Mouse (Mus musculus): ENCODE data around the gene Mccc2.
A peak's percentile ranks its signal among the peaks of the same experiment; 100 is the strongest.

Gene Mccc2

DNA sequence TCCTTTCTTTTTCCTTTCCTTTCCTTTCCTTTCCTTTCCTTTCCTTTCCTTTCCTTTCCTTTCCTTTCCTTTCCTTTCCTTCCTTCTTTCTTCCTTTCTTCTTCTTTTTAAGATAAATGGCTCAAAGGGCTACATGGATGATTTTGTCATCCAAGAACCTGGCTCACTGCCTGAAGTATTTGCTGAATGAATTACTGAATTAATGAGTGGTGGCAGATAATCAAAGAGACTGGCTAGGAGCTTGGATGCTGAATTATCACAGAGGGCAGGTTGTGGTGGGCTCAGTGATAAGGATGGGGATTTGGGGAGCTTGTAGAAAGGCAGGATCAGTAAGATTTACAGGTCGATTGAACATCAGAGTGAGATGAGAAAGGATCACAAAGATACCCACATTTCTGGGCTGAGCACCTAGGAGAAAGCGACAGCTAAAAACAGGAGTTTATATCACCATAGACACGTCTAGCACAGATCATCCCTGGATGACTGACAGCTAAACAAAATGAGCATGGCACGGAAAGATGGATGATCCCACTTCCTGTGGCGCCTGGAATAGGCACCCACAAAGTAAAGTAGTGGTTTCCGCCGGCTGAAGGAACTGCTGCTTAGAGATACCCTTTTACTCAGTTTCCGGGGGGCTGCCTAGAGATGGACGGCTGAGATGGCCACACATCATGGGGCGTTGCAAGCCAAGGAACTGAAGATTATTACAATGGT, 76.7 kb downstream of the Mccc2 start:
- no peak for DNase-seq

DNA sequence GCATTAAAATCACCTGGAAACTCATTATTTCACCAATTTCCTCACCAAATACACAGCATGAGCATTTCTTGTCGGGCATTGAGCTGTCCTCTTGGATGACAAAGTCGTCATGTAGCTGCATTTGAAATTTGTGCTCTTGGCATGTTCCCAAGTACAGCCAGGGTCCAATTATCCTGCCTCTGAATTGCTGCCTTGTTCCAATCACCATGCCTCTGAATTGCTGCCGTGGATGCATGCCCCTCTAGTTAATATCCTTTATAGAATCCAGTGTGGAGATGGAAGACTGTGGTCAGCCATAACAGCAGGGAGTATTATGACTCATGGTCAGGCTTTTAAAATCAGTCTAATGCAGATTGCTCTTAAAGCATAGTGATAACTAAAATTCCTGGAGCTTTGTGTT, 77.7 kb downstream of the Mccc2 start:
- no peak for DNase-seq

DNA sequence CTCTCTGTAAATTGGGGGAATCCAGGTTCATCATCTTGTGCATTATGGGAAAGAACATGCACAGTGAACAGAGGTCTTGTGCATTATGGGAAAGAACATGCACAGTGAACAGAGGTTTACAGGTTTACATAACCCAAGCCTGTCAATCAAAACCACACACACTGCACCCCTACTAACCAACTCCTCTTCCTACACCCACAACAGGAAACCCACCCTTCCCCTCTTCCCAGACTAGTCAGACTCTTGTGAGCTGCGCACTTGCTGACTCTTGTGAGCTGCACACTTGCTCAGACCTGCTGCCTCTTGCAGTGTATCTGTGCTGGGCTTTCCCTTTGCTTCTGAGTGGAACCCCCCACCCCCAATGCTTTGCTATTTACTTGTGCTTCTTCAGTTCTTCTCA, 83.0 kb downstream of the Mccc2 start:
- DNase-seq: no peak

DNA sequence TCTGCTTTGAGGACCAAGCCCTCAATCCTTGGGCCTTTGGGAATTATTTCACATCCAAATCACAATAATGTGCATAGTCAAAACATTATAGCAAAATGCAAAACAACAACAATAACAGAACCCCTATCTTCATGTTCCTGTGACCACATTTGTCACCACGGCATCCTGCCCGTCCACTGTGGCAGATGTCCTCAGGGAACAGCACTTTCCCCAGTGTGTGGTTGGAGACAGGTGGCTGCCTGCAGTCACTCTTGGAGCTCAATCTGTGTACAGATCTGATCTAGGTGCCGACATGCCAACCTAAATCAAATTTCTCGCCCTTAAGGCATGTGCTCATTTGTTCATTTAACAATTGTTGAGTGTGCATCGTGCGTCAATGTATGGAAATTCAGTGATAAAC, 83.9 kb downstream of the Mccc2 start:
- DNase-seq: no peak

DNA sequence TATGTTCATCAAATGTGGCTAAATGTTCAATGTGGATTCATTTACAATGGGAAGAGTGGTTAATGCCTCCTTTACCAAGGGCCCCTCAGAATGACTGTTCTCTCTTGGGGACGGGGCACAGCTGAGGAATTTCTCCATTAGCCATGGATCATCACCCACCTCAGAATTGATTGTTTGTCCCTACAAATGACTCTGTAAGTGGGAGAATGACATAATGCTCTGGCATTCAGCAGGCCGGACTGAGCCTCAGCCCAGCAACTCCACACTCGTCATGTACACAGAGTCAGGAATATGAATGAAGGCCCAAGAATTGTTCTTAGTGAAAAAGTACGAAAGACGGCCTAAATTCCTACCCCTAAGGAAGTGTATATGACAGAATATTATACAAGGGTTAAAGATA, 89.2 kb downstream of the Mccc2 start:
- no peak for DNase-seq

DNA sequence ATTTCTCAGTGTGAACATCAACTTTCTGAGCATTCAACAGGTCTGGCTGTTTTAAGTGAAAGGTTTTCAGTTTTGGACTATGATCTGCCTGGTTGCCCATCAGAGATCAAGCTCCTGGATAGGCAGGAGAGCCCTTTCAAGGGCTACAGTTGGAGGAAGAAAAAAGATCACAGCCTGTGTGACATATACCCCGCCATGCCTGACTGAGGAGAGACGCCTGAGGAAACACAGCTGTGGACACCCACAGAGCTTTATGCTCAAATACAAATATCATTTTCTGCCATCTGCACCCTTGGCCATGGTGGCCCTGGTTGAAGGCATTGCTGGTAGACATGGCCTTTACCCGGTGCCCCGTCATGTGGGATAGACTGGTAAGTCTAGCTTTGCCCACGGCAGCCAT, 99.8 kb downstream of the Mccc2 start:
- no peak for DNase-seq

DNA sequence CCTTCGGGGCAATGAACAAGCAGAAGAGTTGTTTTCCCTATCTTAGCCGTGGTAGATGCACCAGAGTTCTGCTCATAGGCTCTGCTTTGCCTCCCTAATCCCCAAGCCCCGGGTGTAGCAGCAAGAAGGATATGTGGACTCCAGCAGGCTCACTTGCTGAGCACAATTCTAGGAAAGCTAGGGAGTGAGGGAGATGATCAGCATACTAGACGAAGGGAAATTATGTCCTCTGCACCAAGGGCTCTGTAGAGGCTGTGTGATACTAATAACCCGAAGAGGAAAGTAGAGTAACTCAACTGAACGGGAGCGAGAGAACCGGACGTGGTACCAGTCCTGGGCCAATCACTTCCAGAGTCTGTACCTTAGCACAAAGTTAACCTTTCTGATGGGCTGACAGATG, 114.5 kb downstream of the Mccc2 start, which contains the start of gene Cartpt:
Gene Cartpt (minus strand): TSS at position 127 of the 400 bp plus-strand sequence.
- DNase-seq: no peak

DNA sequence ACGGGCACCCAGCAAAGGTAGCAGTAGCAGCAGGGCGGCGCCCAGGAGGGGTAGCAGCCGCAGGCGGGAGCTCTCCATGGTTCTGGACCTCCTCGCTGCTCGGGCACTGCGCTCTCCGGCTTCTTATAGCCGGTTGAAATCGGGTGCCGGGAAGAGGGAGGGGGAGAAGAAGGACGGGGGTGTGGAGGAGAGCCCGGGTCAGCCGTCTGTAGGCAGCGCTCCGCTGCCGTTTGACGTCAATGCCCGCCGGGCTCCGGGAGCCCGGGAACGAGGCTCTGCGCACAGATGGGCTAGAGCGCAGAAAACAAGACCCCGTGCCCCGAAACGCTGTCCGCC, 114.9 kb downstream of the Mccc2 start:
- peak; percentile 48 for DNase-seq

DNA sequence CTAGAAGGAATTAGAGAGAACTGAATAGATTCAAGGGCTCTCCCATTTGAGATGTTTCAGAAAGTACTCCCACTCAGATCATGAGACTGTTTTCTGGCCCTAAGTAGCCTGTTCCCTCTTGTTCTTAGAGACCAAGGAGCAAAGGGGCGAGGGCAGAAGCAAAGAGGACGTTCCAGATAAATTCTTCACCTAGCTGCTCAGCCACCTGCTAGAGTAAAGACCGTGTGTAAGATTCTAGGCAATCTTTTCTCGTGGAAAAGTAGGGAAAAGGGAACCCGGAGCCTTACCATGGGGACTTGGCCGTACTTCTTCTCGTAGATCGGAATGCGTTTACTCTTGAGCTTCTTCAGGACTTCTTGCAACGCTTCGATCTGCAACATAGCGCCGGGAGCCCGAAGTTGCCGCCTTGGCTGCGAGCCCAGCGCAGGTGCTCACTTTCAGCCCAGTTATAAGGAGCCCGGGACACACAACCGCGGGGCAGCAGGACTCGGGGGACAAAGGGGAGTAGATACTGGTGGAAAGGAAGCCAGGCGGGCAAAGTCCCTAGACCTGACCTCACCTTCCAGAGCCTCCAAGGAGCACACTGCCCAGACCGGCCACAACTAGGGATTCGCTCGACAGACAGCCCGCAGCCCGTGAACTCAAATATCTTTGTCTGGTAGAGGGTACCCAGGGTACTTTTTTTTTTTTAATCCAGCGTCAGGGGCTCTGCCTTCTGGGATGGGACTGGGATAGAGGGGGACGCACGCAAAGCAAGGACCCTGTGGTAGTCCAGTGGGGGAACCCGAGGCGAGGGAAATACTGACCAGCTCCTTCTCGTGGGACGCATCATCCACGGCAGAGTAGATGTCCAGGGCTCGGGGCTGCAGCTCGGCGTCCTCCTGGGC, 115.5 kb downstream of the Mccc2 start:
- no peak for DNase-seq

DNA sequence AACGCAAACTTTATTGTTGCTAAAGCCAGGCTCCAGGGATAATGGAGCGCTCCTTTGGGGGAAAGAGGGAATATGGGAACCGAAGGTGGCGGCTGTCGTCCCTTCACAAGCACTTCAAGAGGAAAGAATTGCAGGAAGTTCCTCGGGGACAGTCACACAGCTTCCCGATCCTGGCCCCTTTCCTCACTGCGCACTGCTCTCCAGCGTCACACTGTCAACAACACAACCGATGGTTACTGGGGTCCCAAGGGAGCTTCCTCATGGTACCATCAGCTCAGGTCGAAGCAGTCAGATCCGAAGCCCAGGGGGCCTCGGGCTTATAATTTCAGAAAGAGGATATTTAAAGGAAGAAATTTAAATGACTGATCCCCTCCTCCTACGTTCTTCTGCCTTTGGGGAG, 116.6 kb downstream of the Mccc2 start:
- no peak for DNase-seq
